Mouse (Mus musculus): Measurements from ENCODE around the gene Abca1.

The Abca1 gene

GRCm38 (mm10) chr4:53085634-53086033 is 74.1 kb downstream of the Abca1 start:
- no peak for DNase-seq (ENCODE audit: low read depth)

GRCm38 (mm10) chr4:53083071-53083470 is 76.6 kb downstream of the Abca1 start:
- DNase-seq (ENCODE audit: low read depth), result no peak

- DNase-seq (ENCODE audit: low read depth), result no peak
Observed at GRCm38 (mm10) chr4:53082451-53082850, 77.2 kb downstream of the Abca1 start.

GRCm38 (mm10) chr4:53081851-53082250 is 77.8 kb downstream of the Abca1 start:
- DNase-seq (ENCODE audit: low read depth), result no peak

- no peak for DNase-seq (ENCODE audit: low read depth)
Observed at GRCm38 (mm10) chr4:53080290-53080689, 79.4 kb downstream of the Abca1 start.

GRCm38 (mm10) chr4:53078793-53079310 is 80.8 kb downstream of the Abca1 start:
- DNase-seq (ENCODE audit: low read depth), result no peak

GRCm38 (mm10) chr4:53076788-53077350 is 82.8 kb downstream of the Abca1 start:
- DNase-seq (ENCODE audit: low read depth), result no peak

- no peak for DNase-seq (ENCODE audit: low read depth)
Observed at GRCm38 (mm10) chr4:53073025-53073424, 86.7 kb downstream of the Abca1 start.

- no peak for DNase-seq (ENCODE audit: low read depth)
Observed at GRCm38 (mm10) chr4:53062301-53063008, 97.2 kb downstream of the Abca1 start.

GRCm38 (mm10) chr4:53046238-53047022 is 113.3 kb downstream of the Abca1 start:
- DNase-seq (ENCODE audit: low read depth), result no peak

GRCm38 (mm10) chr4:53045807-53046206 is 113.9 kb downstream of the Abca1 start:
- DNase-seq (ENCODE audit: low read depth), result no peak

GRCm38 (mm10) chr4:53043819-53044218 is 115.9 kb downstream of the Abca1 start:
- DNase-seq (ENCODE audit: low read depth), result no peak

- DNase-seq (ENCODE audit: low read depth), result no peak
Observed at GRCm38 (mm10) chr4:53030326-53030948, 129.3 kb downstream of the Abca1 start.

GRCm38 (mm10) chr4:53027811-53028210 is 131.9 kb downstream of the Abca1 start:
- no peak for DNase-seq (ENCODE audit: low read depth)

- DNase-seq (ENCODE audit: low read depth), result no peak
Observed at GRCm38 (mm10) chr4:53024397-53024796, 135.3 kb downstream of the Abca1 start.

- DNase-seq (ENCODE audit: low read depth), result no peak
Observed at GRCm38 (mm10) chr4:53023189-53023925, 136.3 kb downstream of the Abca1 start.

- DNase-seq (ENCODE audit: low read depth), result no peak
Observed at GRCm38 (mm10) chr4:53018392-53018791, 141.3 kb downstream of the Abca1 start.

GRCm38 (mm10) chr4:53015024-53015423 is 144.7 kb downstream of the Abca1 start:
- DNase-seq (ENCODE audit: low read depth), result no peak

- DNase-seq (ENCODE audit: low read depth), result no peak
Observed at GRCm38 (mm10) chr4:53014421-53014820, 145.3 kb downstream of the Abca1 start.

- peak; percentile 96 for DNase-seq (ENCODE audit: low read depth)
Observed at GRCm38 (mm10) chr4:53011732-53012361, 147.8 kb downstream of the Abca1 start, which contains the start of gene Nipsnap3b. Gene Nipsnap3b, plus strand, starts transcription at chr4:53011880.

- no peak for DNase-seq (ENCODE audit: low read depth)
Observed at GRCm38 (mm10) chr4:53009871-53010270, 149.8 kb downstream of the Abca1 start.
